Mouse (Mus musculus): Measurements from ENCODE around the gene Acvr1b. TPM values are rescaled to one million over a fixed set of nuclear protein-coding genes. Genes with fewer than 3 reads are reported as not detected.

Gene Acvr1b
- polyA plus RNA-seq, 1 experiment from 2014 or later: 18.8 TPM

DNA sequence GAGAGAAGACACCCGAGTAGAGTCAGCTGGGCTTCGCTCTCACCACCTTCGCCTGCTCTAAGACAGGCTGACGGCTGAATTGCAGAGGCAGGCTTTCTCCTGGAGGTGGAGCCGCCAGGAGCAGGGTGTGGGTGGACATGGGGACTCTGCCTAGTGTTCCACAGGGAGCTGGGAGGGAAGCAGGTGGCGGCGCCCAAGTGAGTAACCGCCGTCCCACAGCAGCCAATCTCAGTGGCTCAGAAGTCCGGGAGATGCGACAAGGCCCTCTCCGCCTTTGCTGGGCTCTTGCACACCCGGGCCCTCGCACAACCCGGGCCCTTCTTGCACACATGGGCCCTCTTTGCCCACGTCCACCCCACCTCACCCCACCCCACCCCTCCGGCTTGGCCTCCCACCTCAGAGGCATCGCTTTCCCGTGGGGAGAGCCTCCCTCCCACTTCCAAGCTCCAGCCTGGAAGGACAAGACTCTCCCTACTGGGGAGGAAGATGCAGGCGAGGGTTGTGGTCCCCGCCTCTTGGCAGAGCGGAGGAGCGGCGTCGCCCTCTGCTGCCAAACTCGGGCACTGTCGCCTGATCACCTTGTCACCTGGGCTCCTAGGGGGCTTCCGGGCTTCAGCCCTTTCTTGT, 65.1 kb downstream of the Acvr1b start:
- peak overlapping the region; percentile 58 for H3K4me2 ChIP-seq
- WGBS: 8% methylated on average over 28 of the region's 28 CpGs
- peaks cover 9% of the 10 kb centered on the region for H3K27me3 ChIP-seq
- H3K27ac ChIP-seq (replicated peaks): no peak overlapping the region
- ATAC-seq (ENCODE audit: low read depth): peak; percentile 24; the same call in 1 of the 2 replicates
- H3K9me3 ChIP-seq: no peaks in the 10 kb centered on the region
- peaks cover 31% of the 10 kb centered on the region for H3K4me1 ChIP-seq (replicated peaks)
- H3K36me3 ChIP-seq: no peaks in the 10 kb centered on the region
- peak overlapping the region; percentile 28 for H3K4me3 ChIP-seq
- H3K9ac ChIP-seq: peak overlapping the region; percentile 57

DNA sequence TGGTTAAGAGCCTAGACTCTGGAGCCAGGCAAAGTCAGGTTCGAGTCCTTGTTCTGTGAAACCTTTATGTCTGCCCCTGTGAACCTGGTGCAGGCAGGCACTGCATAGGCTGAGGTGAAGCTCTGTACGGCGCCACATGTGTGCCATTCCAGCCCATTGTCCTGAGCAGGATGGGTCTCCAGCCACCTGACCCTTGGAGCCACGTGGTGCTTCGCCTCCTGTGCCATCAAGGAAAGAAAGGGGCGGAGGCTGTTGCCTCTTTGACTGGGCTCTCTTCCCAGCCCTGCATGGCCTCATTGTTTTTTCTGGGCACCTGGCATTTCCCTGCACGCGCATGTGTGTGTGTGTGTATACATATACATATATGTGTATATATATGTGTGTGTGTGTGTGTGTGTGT, 66.0 kb downstream of the Acvr1b start:
- no peak overlapping the region for H3K4me2 ChIP-seq
- H3K27me3 ChIP-seq: peaks cover 9% of the 10 kb centered on the region
- ATAC-seq (ENCODE audit: low read depth): no peak
- no peaks in the 10 kb centered on the region for H3K9me3 ChIP-seq
- peaks cover 27% of the 10 kb centered on the region for H3K4me1 ChIP-seq (replicated peaks)
- H3K36me3 ChIP-seq: no peaks in the 10 kb centered on the region
- H3K4me3 ChIP-seq: no peak overlapping the region
- H3K9ac ChIP-seq: no peak overlapping the region
- 62% methylated on average over 8 of the region's 8 CpGs for WGBS
- H3K27ac ChIP-seq (replicated peaks): no peak overlapping the region

DNA sequence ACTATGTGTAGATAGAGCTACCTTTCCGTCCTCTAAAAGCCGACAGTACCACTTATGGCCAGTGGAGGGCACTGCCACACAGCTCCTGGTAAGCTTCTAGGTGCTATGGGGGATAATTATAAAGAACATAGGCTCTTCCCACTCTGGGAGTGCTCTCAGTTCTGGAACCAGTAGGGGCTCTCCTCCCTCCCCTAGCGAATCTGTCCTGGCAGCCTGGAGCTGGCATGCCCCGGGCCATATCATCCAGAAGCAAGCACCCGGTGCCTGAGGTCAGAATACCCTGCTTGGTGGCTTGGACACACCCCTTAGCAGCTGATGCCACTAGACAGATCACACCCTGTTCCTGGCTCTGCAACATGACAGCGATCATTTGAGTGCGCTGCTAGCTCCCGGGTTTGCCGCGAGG, 66.9 kb downstream of the Acvr1b start:
- Histone ChIP-seq H3K4me2 (peak overlapping the region; percentile 45), H3K4me1 (replicated peaks) (peaks cover 19% of the 10 kb centered on the region), H3K27ac (replicated peaks) (no peak overlapping the region), H3K9me3 (no peaks in the 10 kb centered on the region), H3K27me3 (peaks cover 9% of the 10 kb centered on the region), H3K36me3 (no peaks in the 10 kb centered on the region), H3K4me3 (no peak overlapping the region), H3K9ac (peak overlapping the region; percentile 38; the same call in 1 of the 2 replicates)
- 13% methylated on average over 10 of the region's 10 CpGs for WGBS
- peak; percentile 49 for ATAC-seq (ENCODE audit: low read depth)

DNA sequence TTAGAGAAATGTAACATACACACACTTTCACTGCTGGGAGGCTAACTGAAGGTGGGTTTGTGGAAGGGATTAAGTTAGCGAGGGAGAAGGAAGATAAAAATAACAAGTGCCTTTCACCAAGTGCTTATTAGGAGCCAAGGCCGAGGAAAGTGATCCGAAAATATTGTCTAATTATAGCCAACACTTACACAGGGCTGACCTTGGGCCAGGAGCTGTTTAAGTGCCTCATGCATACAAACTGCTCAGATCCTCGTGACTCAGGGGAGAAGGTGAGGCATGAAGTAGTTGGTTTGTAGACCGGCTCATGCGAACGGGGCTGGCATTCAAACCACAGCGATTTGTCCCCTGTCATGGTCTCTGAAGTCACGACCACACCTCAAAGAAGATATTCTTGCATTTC, 67.4 kb downstream of the Acvr1b start:
- Histone ChIP-seq H3K4me3 (no peak overlapping the region), H3K4me1 (replicated peaks) (peaks cover 17% of the 10 kb centered on the region), H3K27ac (replicated peaks) (no peak overlapping the region), H3K36me3 (no peaks in the 10 kb centered on the region), H3K27me3 (peaks cover 9% of the 10 kb centered on the region), H3K9me3 (no peaks in the 10 kb centered on the region), H3K9ac (peak overlapping the region; percentile 38; the same call in 1 of the 2 replicates), H3K4me2 (peak overlapping the region; percentile 45)
- ATAC-seq (ENCODE audit: low read depth): no peak
- 70% methylated on average over 9 of the region's 9 CpGs for WGBS

DNA sequence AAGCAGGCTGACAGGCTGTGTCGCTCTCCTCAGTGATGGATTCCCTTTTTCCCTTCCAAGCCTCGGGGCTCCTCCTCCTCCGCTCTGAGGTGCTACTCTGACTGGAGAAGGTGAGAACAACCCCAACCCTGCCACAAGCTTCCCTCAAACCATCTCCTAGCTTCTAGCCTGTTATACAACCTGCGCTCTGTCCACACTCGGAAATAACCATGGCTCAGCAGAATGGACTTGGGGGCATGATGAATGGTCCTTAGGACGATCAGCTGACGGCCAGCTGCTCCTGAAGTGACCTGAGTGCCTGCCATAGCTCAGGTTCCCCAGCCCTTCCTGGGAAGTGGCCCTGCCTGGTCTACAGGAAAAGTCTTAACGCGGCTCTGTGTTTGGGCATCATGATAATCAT, 68.0 kb downstream of the Acvr1b start:
- WGBS: 75% methylated on average over 9 of the region's 9 CpGs
- Histone ChIP-seq H3K9me3 (no peaks in the 10 kb centered on the region), H3K4me2 (no peak overlapping the region), H3K27ac (replicated peaks) (no peak overlapping the region), H3K27me3 (peaks cover 9% of the 10 kb centered on the region), H3K36me3 (no peaks in the 10 kb centered on the region), H3K9ac (no peak overlapping the region; the same call in 1 of the 2 replicates), H3K4me3 (no peak overlapping the region), H3K4me1 (replicated peaks) (peaks cover 19% of the 10 kb centered on the region)
- no peak for ATAC-seq (ENCODE audit: low read depth)

DNA sequence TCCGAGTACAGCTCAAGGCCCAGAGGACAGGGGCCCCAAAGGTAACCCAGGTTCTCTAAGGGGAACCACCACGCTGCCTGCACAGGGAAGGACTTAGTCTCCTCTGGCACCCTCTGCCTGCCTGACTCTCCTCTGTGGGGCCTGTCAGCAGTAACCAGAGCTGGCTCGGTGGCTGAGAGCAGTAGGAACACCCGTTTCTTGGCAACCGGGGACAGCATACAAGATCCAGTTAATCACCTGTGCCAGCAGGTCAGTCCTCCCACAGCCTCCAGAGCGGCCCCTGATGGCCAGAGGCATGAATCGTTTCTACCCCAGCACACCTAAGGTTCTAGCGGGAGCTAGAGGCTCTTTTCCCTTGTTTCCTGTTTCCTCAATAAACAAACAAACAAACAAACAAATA, 68.8 kb downstream of the Acvr1b start:
- Histone ChIP-seq H3K9ac (0 out of 2 replicates have a peak overlapping the region, but pooled peaks have one; percentile 19), H3K4me2 (no peak overlapping the region), H3K4me1 (replicated peaks) (peaks cover 24% of the 10 kb centered on the region), H3K27me3 (peaks cover 9% of the 10 kb centered on the region), H3K9me3 (no peaks in the 10 kb centered on the region), H3K4me3 (no peak overlapping the region), H3K27ac (replicated peaks) (no peak overlapping the region), H3K36me3 (no peaks in the 10 kb centered on the region)
- ATAC-seq (ENCODE audit: low read depth): no peak
- WGBS: 19% methylated on average over 8 of the region's 8 CpGs

DNA sequence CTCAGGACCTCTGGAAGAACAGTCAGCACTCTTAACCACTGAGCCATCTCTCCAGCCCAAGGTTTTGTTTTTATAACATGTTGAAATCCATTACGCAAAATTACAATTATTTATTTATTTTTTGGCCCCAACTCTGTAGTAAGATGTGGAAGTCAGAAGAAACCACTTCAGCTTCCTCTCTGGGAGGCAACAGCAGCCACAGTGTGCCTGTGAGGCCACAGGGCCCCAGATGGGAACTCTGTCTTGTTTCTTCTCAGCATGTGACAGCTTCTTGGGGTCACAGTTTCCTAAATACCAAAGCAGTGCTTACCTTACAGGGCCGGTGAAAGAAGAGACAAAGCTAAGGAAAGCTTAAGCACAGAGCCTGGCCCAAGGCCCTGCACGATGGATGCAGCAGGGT, 70.1 kb downstream of the Acvr1b start:
- H3K27ac ChIP-seq (replicated peaks): no peak overlapping the region
- 72% methylated on average over 3 of the region's 3 CpGs for WGBS
- no peaks in the 10 kb centered on the region for H3K27me3 ChIP-seq
- H3K4me2 ChIP-seq: no peak overlapping the region
- H3K36me3 ChIP-seq: no peaks in the 10 kb centered on the region
- H3K4me1 ChIP-seq (replicated peaks): peaks cover 19% of the 10 kb centered on the region
- ATAC-seq (ENCODE audit: low read depth): no peak
- H3K9ac ChIP-seq: no peak overlapping the region
- H3K9me3 ChIP-seq: no peaks in the 10 kb centered on the region
- no peak overlapping the region for H3K4me3 ChIP-seq

DNA sequence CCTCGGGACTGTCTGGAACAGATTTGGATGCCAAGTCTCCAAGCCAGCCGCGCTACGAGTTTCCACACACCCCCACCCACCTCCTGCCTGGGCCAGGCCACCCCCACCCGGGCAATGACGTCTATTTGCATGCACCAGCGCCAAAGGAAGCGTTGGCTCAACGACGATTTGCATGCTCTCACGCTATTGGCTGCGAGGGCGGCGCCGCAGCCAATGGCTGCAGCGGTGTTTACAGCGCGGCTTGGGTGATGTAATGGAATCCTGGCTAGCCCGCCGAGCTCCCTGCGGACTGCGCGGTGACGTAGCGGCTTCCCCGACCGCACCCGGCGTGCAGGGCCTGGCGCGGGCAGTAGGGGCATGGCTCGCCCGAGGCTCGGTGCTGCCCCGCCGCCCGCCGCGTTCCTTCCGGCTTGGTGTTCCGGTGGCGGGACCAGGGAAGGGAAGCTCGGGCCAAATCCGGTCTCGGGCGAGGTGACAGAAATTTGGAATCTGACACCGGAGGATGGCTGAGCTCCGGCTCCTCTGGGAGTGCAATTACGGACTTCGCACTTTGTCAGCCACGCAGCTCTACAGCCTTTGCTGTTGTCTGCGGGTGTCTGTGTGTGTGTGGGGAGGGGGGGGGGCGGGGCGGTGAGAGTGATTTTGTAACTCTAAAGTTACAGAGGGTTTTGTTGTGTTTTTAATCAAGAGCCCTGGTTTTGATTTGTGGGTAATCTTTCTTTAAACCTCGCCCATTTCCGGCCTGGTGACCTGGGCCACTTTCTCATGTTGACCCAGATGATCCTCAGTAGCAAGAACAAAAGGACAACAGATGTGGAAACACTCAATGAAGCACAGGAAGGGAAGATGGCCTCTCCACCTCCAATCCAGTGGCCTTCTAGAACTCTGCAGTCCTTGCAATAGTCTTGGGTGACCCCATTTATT, 72.6 kb downstream of the Acvr1b start:
- Histone ChIP-seq H3K27me3 (no peaks in the 10 kb centered on the region), H3K36me3 (no peaks in the 10 kb centered on the region), H3K9ac (peak overlapping the region; percentile 66), H3K4me3 (peak overlapping the region; percentile 46), H3K27ac (replicated peaks) (peak overlapping the region; percentile 78), H3K4me1 (replicated peaks) (peaks cover 11% of the 10 kb centered on the region), H3K4me2 (peak overlapping the region; percentile 55), H3K9me3 (no peaks in the 10 kb centered on the region)
- WGBS: 2% methylated on average over 56 of the region's 56 CpGs
- peak; percentile 98 for ATAC-seq (ENCODE audit: low read depth)

DNA sequence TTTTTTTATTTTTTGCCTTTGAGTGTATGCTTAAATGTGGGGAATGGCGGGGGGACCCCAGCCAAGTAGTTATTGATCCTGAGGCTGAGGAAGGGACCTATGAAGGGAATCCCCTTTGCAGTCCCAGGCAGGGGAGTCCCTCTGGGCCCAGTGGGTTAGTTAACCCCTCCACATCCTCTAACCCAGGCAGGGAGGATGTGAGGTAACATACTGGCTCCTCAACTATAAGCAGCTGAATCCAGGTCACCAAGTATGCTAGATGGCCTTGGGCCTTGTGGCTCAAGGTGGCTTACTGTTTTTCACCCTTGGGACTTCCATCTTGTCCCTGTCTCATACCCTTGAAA, 73.3 kb downstream of the Acvr1b start:
- Histone ChIP-seq H3K4me3 (no peak overlapping the region), H3K4me2 (peak overlapping the region; percentile 55), H3K9me3 (no peaks in the 10 kb centered on the region), H3K27me3 (no peaks in the 10 kb centered on the region), H3K9ac (peak overlapping the region; percentile 61; the same call in 1 of the 2 replicates), H3K4me1 (replicated peaks) (peaks cover 11% of the 10 kb centered on the region), H3K27ac (replicated peaks) (no peak overlapping the region; the same call in 1 of the 2 replicates), H3K36me3 (no peaks in the 10 kb centered on the region)
- no peak for ATAC-seq (ENCODE audit: low read depth)
- 89% methylated on average over 1 of the region's 1 CpGs for WGBS

DNA sequence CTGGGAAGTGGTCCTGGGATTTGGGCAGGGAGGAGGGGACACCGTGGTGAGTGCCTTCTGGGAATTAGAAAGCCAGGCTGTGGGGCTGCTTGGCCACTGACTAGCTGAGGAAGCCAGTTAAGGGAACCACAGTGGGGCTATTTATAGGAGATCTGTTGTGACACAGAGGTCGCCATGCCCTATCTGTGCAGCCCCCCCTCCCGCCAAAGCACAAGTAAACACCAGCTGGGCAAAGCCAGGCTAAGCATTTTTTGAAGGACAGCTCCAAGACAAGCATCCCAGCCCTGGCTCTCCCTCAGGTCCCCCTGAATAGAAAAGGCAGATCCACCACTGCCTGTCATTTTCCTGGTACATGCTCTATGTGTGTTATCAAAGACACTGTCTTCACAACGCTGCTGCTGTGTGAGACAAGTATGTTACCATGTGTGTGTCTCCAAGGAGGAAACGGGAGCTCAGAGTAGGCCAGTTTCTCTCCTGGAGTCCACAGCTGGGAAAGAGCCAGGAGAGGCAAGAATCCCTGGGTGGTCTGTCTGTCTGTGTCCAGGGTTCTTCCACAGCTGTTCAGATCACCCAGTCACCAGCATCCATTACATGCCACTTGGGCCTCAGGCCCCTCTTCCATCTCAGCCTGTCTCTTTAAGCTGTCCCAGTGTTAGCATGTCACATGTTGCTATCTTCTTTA, 74.3 kb downstream of the Acvr1b start:
- no peaks in the 10 kb centered on the region for H3K36me3 ChIP-seq
- H3K4me1 ChIP-seq (replicated peaks): peaks cover 11% of the 10 kb centered on the region
- 67% methylated on average over 5 of the region's 5 CpGs for WGBS
- H3K4me3 ChIP-seq: no peak overlapping the region
- ATAC-seq (ENCODE audit: low read depth): no peak
- no peak overlapping the region for H3K9ac ChIP-seq
- H3K4me2 ChIP-seq: no peak overlapping the region
- H3K9me3 ChIP-seq: no peaks in the 10 kb centered on the region
- 0 out of 2 replicates have a peak overlapping the region, but pooled peaks have one; percentile 1 for H3K27ac ChIP-seq (replicated peaks)
- 0 out of 2 replicates have a peak, but pooled peaks cover 5% of the 10 kb centered on the region for H3K27me3 ChIP-seq

DNA sequence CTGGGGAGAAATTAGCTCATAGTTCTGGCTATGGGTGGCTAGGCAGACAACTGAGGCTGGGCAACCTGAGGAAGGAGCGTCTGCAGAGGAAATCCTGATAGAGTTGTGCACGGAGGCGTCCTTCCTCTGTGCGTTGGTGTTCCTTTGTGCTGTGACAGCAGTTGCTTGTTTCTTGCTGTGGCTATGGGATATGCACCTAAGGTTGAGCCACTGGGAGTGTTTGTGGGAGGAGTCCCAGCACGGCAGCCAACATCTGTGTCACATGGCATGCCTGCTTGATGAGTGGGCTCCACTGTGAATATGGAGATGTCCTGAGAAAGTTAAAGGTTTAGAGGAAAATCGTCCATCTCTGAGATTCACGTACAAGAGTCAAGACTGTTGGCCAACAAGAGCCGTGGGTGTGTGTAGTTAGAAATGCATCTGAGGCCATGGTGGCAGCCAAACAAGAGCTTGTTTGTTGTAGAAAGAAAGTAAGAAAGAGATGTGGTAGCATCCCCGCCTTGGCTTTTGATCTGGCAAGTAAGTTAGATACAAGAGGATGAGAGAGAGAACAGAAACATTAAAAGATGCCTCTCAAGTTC, 76.4 kb downstream of the Acvr1b start:
- H3K36me3 ChIP-seq: no peaks in the 10 kb centered on the region
- 0 out of 2 replicates have a peak, but pooled peaks cover 6% of the 10 kb centered on the region for H3K27me3 ChIP-seq
- H3K9ac ChIP-seq: no peak overlapping the region
- H3K4me1 ChIP-seq (replicated peaks): peaks cover 25% of the 10 kb centered on the region
- 81% methylated on average over 9 of the region's 9 CpGs for WGBS
- no peak overlapping the region for H3K4me2 ChIP-seq
- no peak for ATAC-seq (ENCODE audit: low read depth)
- no peak overlapping the region for H3K27ac ChIP-seq (replicated peaks)
- H3K4me3 ChIP-seq: no peak overlapping the region
- no peaks in the 10 kb centered on the region for H3K9me3 ChIP-seq

Measured in neural tube, embryonic 13.5 days (tissue).